Mouse (Mus musculus): ENCODE results near the gene Bcl2. TPM values are rescaled to one million over a fixed set of nuclear protein-coding genes. Genes with fewer than 3 reads are reported as not detected.
A peak's percentile ranks its signal among the peaks of the same experiment; 100 is the strongest.

The Bcl2 gene
- 2.9 and 4.1 TPM in 2 replicates for total RNA-seq (2014; fragmentation: Nextera tagmentation)
- total RNA-seq (2017) = 4.2 and 4.9 TPM in 2 replicates
- polyA plus RNA-seq (2012) = 0.98 and 1.2 TPM in 2 replicates

DNA sequence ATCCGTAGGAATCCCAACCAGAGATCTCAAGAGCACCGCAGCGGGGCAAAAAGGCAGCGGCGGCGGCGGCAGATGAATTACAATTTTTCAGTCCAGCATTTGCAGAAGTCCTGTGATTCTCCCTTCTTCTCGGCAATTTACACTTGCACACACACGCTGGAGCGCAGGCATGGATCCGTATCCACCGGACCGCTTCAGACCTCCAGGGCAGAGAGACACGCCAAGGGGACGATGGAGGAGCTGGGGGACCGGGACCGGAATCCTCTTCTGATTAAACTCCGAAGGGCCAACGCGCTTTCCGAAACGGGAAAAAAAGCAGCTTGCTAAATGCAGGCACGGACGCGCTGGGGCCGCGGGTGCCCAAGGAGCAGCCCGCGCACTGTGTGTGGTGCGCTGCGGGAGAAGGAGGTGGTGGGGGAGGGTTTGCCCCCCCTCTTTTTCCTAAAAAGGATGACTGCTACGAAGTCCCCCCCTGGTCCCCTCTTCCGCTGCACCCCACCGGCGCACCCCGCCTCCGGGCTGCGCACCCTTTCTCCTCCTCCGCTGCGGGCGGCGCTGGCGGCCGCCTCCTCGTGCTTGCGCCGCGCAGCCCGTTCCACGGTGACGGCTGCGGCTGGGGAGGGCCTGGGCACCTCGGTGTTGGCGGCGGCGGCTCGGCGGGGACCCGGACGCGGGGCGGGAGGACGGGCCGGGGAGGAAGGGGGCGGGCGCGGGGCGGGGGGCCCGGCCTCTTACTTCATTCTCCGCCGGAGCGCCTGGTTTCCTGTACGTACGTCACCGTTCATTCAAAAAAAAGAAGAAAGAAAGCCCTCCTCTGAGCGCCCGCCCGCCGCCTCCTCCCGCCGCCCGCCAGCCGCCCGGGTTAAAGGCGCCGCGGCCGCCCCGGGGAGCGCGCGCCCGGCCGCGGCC lies at the start of gene Bcl2:
Bcl2 (minus strand) TSS at position 654 of the 909 bp plus-strand sequence.
- TF ChIP-seq GATA2 (IDR thresholded peaks at IDR 0.05; ENCODE audit: borderline replicate concordance, low read depth, low read length) (no peak), GATA1 (IDR thresholded peaks at IDR 0.05; ENCODE audit: borderline replicate concordance, low read length) (no peak), POLR2AphosphoS5 (IDR thresholded peaks at IDR 0.05; ENCODE audit: insufficient replicate concordance, low read depth, low read length) (no peak), CTCF (IDR thresholded peaks at IDR 0.05; ENCODE audit: low read depth, low read length) (no peak), TAL1 (conservative IDR thresholded peaks at IDR 0.05; ENCODE audit: low read depth, low read length) (no peak)
- Histone ChIP-seq H3K27me3 (ENCODE audit: insufficient read depth, low read length) (peaks cover 15% of the 10 kb centered on the region; the same call in 1 of the 2 replicates), H3K9me3 (replicated peaks) (peaks cover 3% of the 10 kb centered on the region), H3K4me3 (ENCODE audit: low read depth, low read length) (peak within 1 kb of the TSS; percentile 77), H3K4me1 (ENCODE audit: insufficient read depth, low read depth, low read length) (peaks cover 45% of the 10 kb centered on the region), H3K36me3 (replicated peaks) (peaks cover 5% of the 10 kb centered on the region)
- peak; percentile 69 for DNase-seq (ENCODE audit: low spot score)
- peak; percentile 36 for ATAC-seq (ENCODE audit: extremely low read depth, insufficient number of reproducible peaks, low FRiP score, poor library complexity, severe bottlenecking)

DNA sequence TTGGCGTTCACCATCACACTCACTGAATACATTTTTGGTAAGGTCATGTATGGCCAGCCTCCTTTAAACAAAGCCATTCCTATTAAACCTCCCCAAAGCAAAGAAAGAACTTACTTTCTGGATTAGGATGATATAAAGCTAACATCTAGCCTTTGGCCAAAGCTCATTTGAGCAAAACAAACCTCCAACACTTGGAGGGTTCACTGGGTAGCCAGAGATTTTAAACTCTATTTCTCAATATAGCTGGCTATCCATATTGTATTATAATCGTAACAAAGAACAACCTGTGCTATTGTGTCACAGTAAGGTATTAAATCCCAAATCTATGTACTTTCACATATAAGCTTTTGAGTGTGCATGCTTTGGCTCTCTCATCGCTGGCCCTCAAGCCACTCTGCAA lies 46.7 kb upstream of the Bcl2 start:
- Histone ChIP-seq H3K27me3 (ENCODE audit: insufficient read depth, low read length) (no peaks in the 10 kb centered on the region), H3K9me3 (replicated peaks) (no peaks in the 10 kb centered on the region), H3K4me3 (ENCODE audit: low read depth, low read length) (no peak overlapping the region), H3K36me3 (replicated peaks) (peaks cover 48% of the 10 kb centered on the region), H3K4me1 (ENCODE audit: insufficient read depth, low read depth, low read length) (peaks cover 32% of the 10 kb centered on the region)
- ATAC-seq (ENCODE audit: extremely low read depth, insufficient number of reproducible peaks, low FRiP score, poor library complexity, severe bottlenecking) (no peak), DNase-seq (ENCODE audit: low spot score) (no peak)
- TF ChIP-seq GATA1 (IDR thresholded peaks at IDR 0.05; ENCODE audit: borderline replicate concordance, low read length) = no peak
- TF ChIP-seq TAL1 (conservative IDR thresholded peaks at IDR 0.05; ENCODE audit: low read depth, low read length) = no peak
- no peak for TF ChIP-seq CTCF (IDR thresholded peaks at IDR 0.05; ENCODE audit: low read depth, low read length)
- TF ChIP-seq POLR2AphosphoS5 (IDR thresholded peaks at IDR 0.05; ENCODE audit: insufficient replicate concordance, low read depth, low read length) = no peak
- TF ChIP-seq GATA2 (IDR thresholded peaks at IDR 0.05; ENCODE audit: borderline replicate concordance, low read depth, low read length) = no peak

DNA sequence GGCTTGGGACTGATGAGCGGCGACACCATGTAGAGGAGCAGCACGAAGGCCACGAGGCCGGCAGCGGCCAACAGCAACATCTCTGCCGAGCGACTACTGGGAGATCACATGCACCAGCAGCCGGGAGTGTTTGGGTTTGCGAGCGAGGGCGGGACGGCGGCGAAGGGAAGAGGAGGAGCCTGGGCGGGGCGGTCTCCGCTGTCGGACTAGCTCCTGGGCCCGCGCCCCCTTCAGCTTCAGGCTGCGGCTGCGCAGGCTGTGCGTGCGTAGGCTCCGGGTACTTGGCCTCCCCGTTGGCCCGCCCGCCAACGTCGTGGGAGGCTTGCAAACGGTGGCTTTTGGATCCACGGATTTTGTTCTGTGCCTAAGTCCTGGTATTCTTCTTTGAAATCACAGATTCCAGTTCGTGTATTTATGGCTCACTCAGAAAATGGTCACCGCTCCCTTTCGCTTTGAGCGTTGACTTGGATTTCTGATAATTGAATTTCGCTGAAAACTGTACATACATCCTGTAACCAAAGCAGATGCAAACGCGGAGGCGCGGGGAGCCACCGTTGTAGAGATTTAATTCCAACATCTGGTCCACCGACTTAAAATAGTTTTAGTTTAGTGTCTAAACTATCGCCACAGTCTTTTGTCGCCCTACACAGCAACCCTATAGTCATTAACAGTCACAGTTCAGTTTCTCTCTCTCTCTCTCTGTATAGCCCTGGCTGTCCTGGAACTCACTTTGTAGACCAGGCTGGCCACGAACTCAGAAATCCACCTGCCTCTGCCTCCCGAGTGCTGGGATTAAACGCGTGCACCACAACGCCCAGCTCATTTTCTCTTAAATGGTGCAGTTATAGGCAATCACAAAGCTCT lies 45.7 kb upstream of the Bcl2 start, which contains the start of gene Kdsr:
Kdsr (minus strand) TSS at position 156 of the 864 bp plus-strand sequence.
- Histone ChIP-seq H3K36me3 (replicated peaks) (peaks cover 48% of the 10 kb centered on the region), H3K9me3 (replicated peaks) (no peaks in the 10 kb centered on the region), H3K27me3 (ENCODE audit: insufficient read depth, low read length) (no peaks in the 10 kb centered on the region), H3K4me1 (ENCODE audit: insufficient read depth, low read depth, low read length) (peaks cover 32% of the 10 kb centered on the region), H3K4me3 (ENCODE audit: low read depth, low read length) (peak within 1 kb of the TSS; percentile 85)
- ATAC-seq (ENCODE audit: extremely low read depth, insufficient number of reproducible peaks, low FRiP score, poor library complexity, severe bottlenecking) = peak; percentile 86
- TF ChIP-seq CTCF (IDR thresholded peaks at IDR 0.05; ENCODE audit: low read depth, low read length) (no peak), GATA2 (IDR thresholded peaks at IDR 0.05; ENCODE audit: borderline replicate concordance, low read depth, low read length) (no peak), GATA1 (IDR thresholded peaks at IDR 0.05; ENCODE audit: borderline replicate concordance, low read length) (no peak)
- DNase-seq (ENCODE audit: low spot score) = peak; percentile 98

DNA sequence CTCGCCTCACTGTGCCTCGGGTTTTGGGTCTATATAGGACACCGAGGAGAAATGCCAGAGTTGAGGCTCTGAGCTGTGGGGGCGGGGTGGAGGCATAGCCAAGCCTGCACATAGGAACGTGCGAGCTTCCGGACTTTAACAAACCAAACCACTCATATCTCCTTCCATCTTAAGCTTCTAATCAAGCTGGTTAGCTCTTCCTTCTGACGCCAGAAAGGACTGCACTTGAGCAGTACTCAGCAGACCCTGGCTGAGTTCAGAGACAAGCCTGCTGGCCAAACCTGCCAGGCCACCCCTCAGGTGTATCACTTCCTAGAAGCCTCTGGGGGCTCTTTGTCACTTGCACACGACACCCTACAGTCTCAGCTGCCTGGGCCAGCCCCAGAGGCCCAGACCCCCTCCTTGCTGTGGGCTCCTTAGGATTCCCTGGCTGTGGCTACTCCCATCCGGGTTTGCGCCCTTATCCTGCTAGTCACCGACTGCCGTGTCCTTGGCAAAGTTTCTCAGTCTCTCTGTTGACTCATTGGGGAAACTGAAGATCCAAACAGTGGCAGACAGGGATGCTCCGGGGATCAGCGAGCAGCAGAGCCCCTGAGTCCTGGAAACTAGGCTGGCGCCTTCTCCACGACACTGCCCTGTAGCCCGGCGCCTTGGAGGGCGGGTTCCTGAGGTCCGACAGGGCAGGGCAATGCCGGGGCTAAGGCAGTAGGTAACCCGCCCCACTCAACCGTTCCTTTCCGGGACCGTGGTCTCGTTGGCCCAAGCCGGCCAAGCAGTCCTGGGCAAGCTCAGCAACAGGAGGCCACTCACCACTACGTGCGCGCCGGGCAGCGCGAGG lies 44.9 kb upstream of the Bcl2 start:
- Histone ChIP-seq H3K36me3 (replicated peaks) (peaks cover 48% of the 10 kb centered on the region), H3K9me3 (replicated peaks) (no peaks in the 10 kb centered on the region), H3K27me3 (ENCODE audit: insufficient read depth, low read length) (no peaks in the 10 kb centered on the region), H3K4me1 (ENCODE audit: insufficient read depth, low read depth, low read length) (peaks cover 34% of the 10 kb centered on the region), H3K4me3 (ENCODE audit: low read depth, low read length) (peak overlapping the region; percentile 85)
- TF ChIP-seq POLR2AphosphoS5 (IDR thresholded peaks at IDR 0.05; ENCODE audit: insufficient replicate concordance, low read depth, low read length) (0 out of 2 replicates have a peak, but pooled peaks have one; percentile 81), CTCF (IDR thresholded peaks at IDR 0.05; ENCODE audit: low read depth, low read length) (no peak), GATA2 (IDR thresholded peaks at IDR 0.05; ENCODE audit: borderline replicate concordance, low read depth, low read length) (no peak), GATA1 (IDR thresholded peaks at IDR 0.05; ENCODE audit: borderline replicate concordance, low read length) (no peak)
- DNase-seq (ENCODE audit: low spot score) (peak; percentile 58), ATAC-seq (ENCODE audit: extremely low read depth, insufficient number of reproducible peaks, low FRiP score, poor library complexity, severe bottlenecking) (peak; percentile 45)

DNA sequence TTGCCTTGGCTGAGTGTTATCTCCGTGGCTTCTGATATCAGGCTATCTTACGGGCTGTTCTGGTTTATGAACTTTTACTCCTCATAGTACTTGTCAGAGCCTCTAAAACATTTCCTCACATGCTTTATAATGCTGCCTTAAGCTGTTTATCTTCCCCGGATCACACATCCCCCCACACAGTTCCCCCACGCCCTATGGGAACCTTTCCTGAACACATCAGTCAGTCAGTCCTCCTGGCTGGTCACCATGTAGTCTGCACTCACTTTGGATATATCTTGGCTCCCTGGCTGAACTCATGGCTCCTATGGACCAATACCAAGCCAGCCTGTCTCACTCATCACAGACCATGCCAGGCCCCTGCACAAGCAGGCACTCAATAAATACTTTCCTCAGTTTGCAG lies 42.6 kb upstream of the Bcl2 start:
- no peaks in the 10 kb centered on the region for H3K27me3 ChIP-seq (ENCODE audit: insufficient read depth, low read length)
- TF ChIP-seq GATA1 (IDR thresholded peaks at IDR 0.05; ENCODE audit: borderline replicate concordance, low read length) (no peak), POLR2AphosphoS5 (IDR thresholded peaks at IDR 0.05; ENCODE audit: insufficient replicate concordance, low read depth, low read length) (no peak), CTCF (IDR thresholded peaks at IDR 0.05; ENCODE audit: low read depth, low read length) (no peak), TAL1 (conservative IDR thresholded peaks at IDR 0.05; ENCODE audit: low read depth, low read length) (no peak), GATA2 (IDR thresholded peaks at IDR 0.05; ENCODE audit: borderline replicate concordance, low read depth, low read length) (no peak)
- H3K9me3 ChIP-seq (replicated peaks) = no peaks in the 10 kb centered on the region
- H3K4me3 ChIP-seq (ENCODE audit: low read depth, low read length) = no peak overlapping the region
- peaks cover 34% of the 10 kb centered on the region for H3K4me1 ChIP-seq (ENCODE audit: insufficient read depth, low read depth, low read length)
- ATAC-seq (ENCODE audit: extremely low read depth, insufficient number of reproducible peaks, low FRiP score, poor library complexity, severe bottlenecking) (no peak), DNase-seq (ENCODE audit: low spot score) (no peak)
- H3K36me3 ChIP-seq (replicated peaks) = peaks cover 54% of the 10 kb centered on the region

Data from G1E (cell line).